Mouse (Mus musculus): Measurements from ENCODE around the gene Ier2. TPM values are rescaled to one million over a fixed set of nuclear protein-coding genes. Genes with fewer than 3 reads are reported as not detected.
"Not testable (repeated sequence)": the region's sequence is repeated elsewhere in the genome, so short reads cannot be mapped to it uniquely, and the experiment has no call there.

The Ier2 gene
- polyA plus RNA-seq, 1 experiment from 2014 or later, result 89.9 TPM

GRCm38 (mm10) chr8:84639162-84640009 is 23.3 kb downstream of the Ier2 start:
- 1% methylated on average over 106 of the region's 106 CpGs for WGBS
- peaks cover 51% of the 10 kb centered on the region for H3K4me1 ChIP-seq (replicated peaks)

GRCm38 (mm10) chr8:84638555-84639161 is 24.0 kb downstream of the Ier2 start:
- DNase-seq (ENCODE audit: low spot score), result peak; percentile 51
- H3K4me1 ChIP-seq (replicated peaks), result peaks cover 58% of the 10 kb centered on the region

More at GRCm38 (mm10) chr8:84639162-84640009, 23.3 kb downstream of the Ier2 start:
- DNase-seq (ENCODE audit: low spot score), result peak; percentile 90
- peak overlapping the region; percentile 65 for H3K4me3 ChIP-seq
- no peaks in the 10 kb centered on the region for H3K9me3 ChIP-seq
- peaks cover 10% of the 10 kb centered on the region; the same call in 1 of the 2 replicates for H3K27me3 ChIP-seq (ENCODE audit: insufficient read depth, poor library complexity, severe bottlenecking)
- no peaks in the 10 kb centered on the region for H3K36me3 ChIP-seq
- peak overlapping the region; percentile 95 for H3K27ac ChIP-seq

GRCm38 (mm10) chr8:84637946-84638554 is 24.6 kb downstream of the Ier2 start:
- H3K27ac ChIP-seq, result peak overlapping the region; percentile 95
- no peaks in the 10 kb centered on the region for H3K36me3 ChIP-seq
- peaks cover 10% of the 10 kb centered on the region; the same call in 1 of the 2 replicates for H3K27me3 ChIP-seq (ENCODE audit: insufficient read depth, poor library complexity, severe bottlenecking)
- DNase-seq (ENCODE audit: low spot score), result no peak
- no peaks in the 10 kb centered on the region for H3K9me3 ChIP-seq
- H3K4me3 ChIP-seq, result peak overlapping the region; percentile 65
- H3K4me1 ChIP-seq (replicated peaks), result peaks cover 64% of the 10 kb centered on the region
- WGBS, result 37% methylated on average over 8 of the region's 8 CpGs

More at GRCm38 (mm10) chr8:84638555-84639161, 24.0 kb downstream of the Ier2 start:
- H3K4me3 ChIP-seq, result peak overlapping the region; percentile 65
- H3K36me3 ChIP-seq, result no peaks in the 10 kb centered on the region
- WGBS, result under 1% methylated on average over 52 of the region's 52 CpGs
- H3K27ac ChIP-seq, result peak overlapping the region; percentile 95
- peaks cover 10% of the 10 kb centered on the region; the same call in 1 of the 2 replicates for H3K27me3 ChIP-seq (ENCODE audit: insufficient read depth, poor library complexity, severe bottlenecking)
- H3K9me3 ChIP-seq, result no peaks in the 10 kb centered on the region

- 0 out of 2 replicates have a peak, but pooled peaks cover 4% of the 10 kb centered on the region for H3K36me3 ChIP-seq
- H3K27me3 ChIP-seq (ENCODE audit: insufficient read depth, poor library complexity, severe bottlenecking), result peaks cover 10% of the 10 kb centered on the region; the same call in 1 of the 2 replicates
- peak overlapping the region; percentile 86 for H3K27ac ChIP-seq
- no peak overlapping the region; the same call in 1 of the 2 replicates for H3K4me3 ChIP-seq
- DNase-seq (ENCODE audit: low spot score), result no peak
- peaks cover 60% of the 10 kb centered on the region for H3K4me1 ChIP-seq (replicated peaks)
- no peaks in the 10 kb centered on the region for H3K9me3 ChIP-seq
- 88% methylated on average over 17 of the region's 17 CpGs for WGBS
Measured at GRCm38 (mm10) chr8:84636051-84636691, 26.5 kb downstream of the Ier2 start.

GRCm38 (mm10) chr8:84635397-84636050 is 27.1 kb downstream of the Ier2 start:
- H3K36me3 ChIP-seq, result 0 out of 2 replicates have a peak, but pooled peaks cover 4% of the 10 kb centered on the region
- H3K9me3 ChIP-seq, result no peaks in the 10 kb centered on the region
- WGBS, result 64% methylated on average over 14 of the region's 14 CpGs
- no peak for DNase-seq (ENCODE audit: low spot score)
- peak overlapping the region; percentile 28 for H3K4me3 ChIP-seq
- peaks cover 10% of the 10 kb centered on the region; the same call in 1 of the 2 replicates for H3K27me3 ChIP-seq (ENCODE audit: insufficient read depth, poor library complexity, severe bottlenecking)
- H3K4me1 ChIP-seq (replicated peaks), result peaks cover 57% of the 10 kb centered on the region
- peak overlapping the region; percentile 86 for H3K27ac ChIP-seq

- H3K4me1 ChIP-seq (replicated peaks), result peaks cover 51% of the 10 kb centered on the region
- no peaks in the 10 kb centered on the region for H3K9me3 ChIP-seq
- H3K4me3 ChIP-seq, result peak overlapping the region; percentile 28
- peaks cover 6% of the 10 kb centered on the region; the same call in 1 of the 2 replicates for H3K36me3 ChIP-seq
- WGBS, result 35% methylated on average over 9 of the region's 9 CpGs
- H3K27ac ChIP-seq, result peak overlapping the region; percentile 86
- peak; percentile 65 for DNase-seq (ENCODE audit: low spot score)
- H3K27me3 ChIP-seq (ENCODE audit: insufficient read depth, poor library complexity, severe bottlenecking), result peaks cover 10% of the 10 kb centered on the region; the same call in 1 of the 2 replicates
Measured at GRCm38 (mm10) chr8:84634849-84635304, 27.8 kb downstream of the Ier2 start.

GRCm38 (mm10) chr8:84633841-84634584 is 28.6 kb downstream of the Ier2 start:
- DNase-seq (ENCODE audit: low spot score), result no peak

GRCm38 (mm10) chr8:84631813-84632212 is 30.8 kb downstream of the Ier2 start:
- H3K9me3 ChIP-seq, result no peaks in the 10 kb centered on the region
- WGBS, result 93% methylated on average over 4 of the region's 4 CpGs
- H3K4me3 ChIP-seq, result no peak overlapping the region
- H3K4me1 ChIP-seq (replicated peaks), result peaks cover 36% of the 10 kb centered on the region
- no peak overlapping the region for H3K27ac ChIP-seq
- DNase-seq (ENCODE audit: low spot score), result no peak
- H3K27me3 ChIP-seq (ENCODE audit: insufficient read depth, poor library complexity, severe bottlenecking), result peaks cover 7% of the 10 kb centered on the region; the same call in 1 of the 2 replicates
- H3K36me3 ChIP-seq, result peaks cover 10% of the 10 kb centered on the region; the same call in 1 of the 2 replicates

More at GRCm38 (mm10) chr8:84633841-84634584, 28.6 kb downstream of the Ier2 start:
- Histone ChIP-seq H3K27me3 (ENCODE audit: insufficient read depth, poor library complexity, severe bottlenecking) (peaks cover 10% of the 10 kb centered on the region; the same call in 1 of the 2 replicates), H3K36me3 (peaks cover 10% of the 10 kb centered on the region; the same call in 1 of the 2 replicates), H3K9me3 (no peaks in the 10 kb centered on the region), H3K27ac (peak overlapping the region; percentile 86), H3K4me3 (no peak overlapping the region), H3K4me1 (replicated peaks) (peaks cover 51% of the 10 kb centered on the region)
- WGBS, result 47% methylated on average over 10 of the region's 10 CpGs

- no peak overlapping the region for H3K27ac ChIP-seq
- H3K27me3 ChIP-seq (ENCODE audit: insufficient read depth, poor library complexity, severe bottlenecking), result no peaks in the 10 kb centered on the region
- H3K4me1 ChIP-seq (replicated peaks), result peaks cover 22% of the 10 kb centered on the region
- peaks cover 10% of the 10 kb centered on the region; the same call in 1 of the 2 replicates for H3K36me3 ChIP-seq
- no peak overlapping the region for H3K4me3 ChIP-seq
- WGBS, result 90% methylated on average over 4 of the region's 4 CpGs
- H3K9me3 ChIP-seq, result no peaks in the 10 kb centered on the region
- DNase-seq (ENCODE audit: low spot score), result no peak
Measured at GRCm38 (mm10) chr8:84630145-84630544, 32.5 kb downstream of the Ier2 start.

- DNase-seq (ENCODE audit: low spot score), result no peak
- Histone ChIP-seq H3K4me3 (no peak overlapping the region), H3K4me1 (replicated peaks) (peaks cover 16% of the 10 kb centered on the region), H3K27ac (no peak overlapping the region), H3K9me3 (no peaks in the 10 kb centered on the region), H3K36me3 (peaks cover 10% of the 10 kb centered on the region; the same call in 1 of the 2 replicates), H3K27me3 (ENCODE audit: insufficient read depth, poor library complexity, severe bottlenecking) (no peaks in the 10 kb centered on the region)
- 81% methylated on average over 11 of the region's 11 CpGs for WGBS
Measured at GRCm38 (mm10) chr8:84629586-84629985, 33.1 kb downstream of the Ier2 start.

- not testable (repeated sequence) for DNase-seq (ENCODE audit: low spot score); H3K4me1 ChIP-seq (replicated peaks); H3K4me3 ChIP-seq; H3K27me3 ChIP-seq (ENCODE audit: insufficient read depth, poor library complexity, severe bottlenecking); H3K9me3 ChIP-seq; H3K36me3 ChIP-seq; H3K27ac ChIP-seq
- WGBS, result 79% methylated on average over 4 of the region's 4 CpGs
Measured at GRCm38 (mm10) chr8:84623425-84623824, 39.2 kb downstream of the Ier2 start.

Measured in hindbrain, embryonic 10.5 days (tissue).